Mouse (Mus musculus) MEL (cell line): Measurements from ENCODE around the gene Eps15.

ENCODE experiments used
- CHD2 ChIP-seq: IDR thresholded peaks from 2 replicates; pipeline ENCODE4 v1.6.1; 2011; ENCODE audit warnings: low read length, improper control_type of control experiment
- CTCF ChIP-seq, 3 experiments: IDR thresholded peaks in 2 of 3; conservative IDR thresholded peaks in 1 of 3; 2 replicates each; pipeline ENCODE4 v1.5.1; 2011 to 2012; ENCODE audit warnings: low read length in 3 of 3, low read depth in 2 of 3, mild to moderate bottlenecking in 2 of 3, improper control_type of control experiment in 1 of 3, inconsistent platforms in 1 of 3, mixed read lengths in 1 of 3, moderate library complexity in 1 of 3; ENCODE audit not compliant: control insufficient read depth in 1 of 3, insufficient read depth in 1 of 3, poor library complexity in 1 of 3, severe bottlenecking in 1 of 3
- EP300 ChIP-seq, 2 experiments: IDR thresholded peaks; 2 replicates each; pipeline ENCODE4 v1.6.1; 2011; ENCODE audit warnings: improper control_type of control experiment in 2 of 2, low read length in 2 of 2, low read depth in 1 of 2, mild to moderate bottlenecking in 1 of 2
- GABPA ChIP-seq: IDR thresholded peaks from 2 replicates; pipeline ENCODE4 v1.6.1; 2012; ENCODE audit warnings: low read depth, mild to moderate bottlenecking, inconsistent platforms, low read length, improper control_type of control experiment, moderate library complexity
- GATA1 ChIP-seq: IDR thresholded peaks from 2 replicates; pipeline ENCODE4 v1.6.1; 2011; ENCODE audit warnings: low read depth, low read length, improper control_type of control experiment
- MAX ChIP-seq: IDR thresholded peaks from 2 replicates; pipeline ENCODE4 v1.6.1; 2011; ENCODE audit warnings: low read length, improper control_type of control experiment
- MYC ChIP-seq: IDR thresholded peaks from 2 replicates; pipeline ENCODE4 v1.6.1; 2011; ENCODE audit warnings: low read depth, mild to moderate bottlenecking, low read length, improper control_type of control experiment, moderate library complexity
- NRF1 ChIP-seq: IDR thresholded peaks from 2 replicates; pipeline ENCODE4 v1.6.1; 2014; ENCODE audit warnings: low read depth, mild to moderate bottlenecking, inconsistent platforms, low read length, improper control_type of control experiment, moderate library complexity; ENCODE audit not compliant: poor library complexity, insufficient read depth, severe bottlenecking
- POLR2A ChIP-seq, 2 experiments: IDR thresholded peaks; 2 replicates each; pipeline ENCODE4 v1.6.1; 2011 to 2012; ENCODE audit warnings: low read length in 2 of 2, mild to moderate bottlenecking in 2 of 2, control low read depth in 1 of 2, improper control_type of control experiment in 1 of 2, low read depth in 1 of 2, moderate library complexity in 1 of 2; ENCODE audit not compliant: control insufficient read depth in 1 of 2, insufficient read depth in 1 of 2, poor library complexity in 1 of 2
- SMC3 ChIP-seq: IDR thresholded peaks from 2 replicates; pipeline ENCODE4 v1.6.1; 2011; ENCODE audit warnings: low read depth, low read length, improper control_type of control experiment
- TAL1 ChIP-seq: IDR thresholded peaks from 2 replicates; pipeline ENCODE4 v1.6.1; 2012; ENCODE audit warnings: mild to moderate bottlenecking, inconsistent platforms, low read length, moderate library complexity, mixed read lengths
- ZNF384 ChIP-seq: IDR thresholded peaks from 2 replicates; pipeline ENCODE4 v1.6.1; 2012; ENCODE audit warnings: low read depth, mild to moderate bottlenecking, inconsistent platforms, low read length, improper control_type of control experiment

DNA sequence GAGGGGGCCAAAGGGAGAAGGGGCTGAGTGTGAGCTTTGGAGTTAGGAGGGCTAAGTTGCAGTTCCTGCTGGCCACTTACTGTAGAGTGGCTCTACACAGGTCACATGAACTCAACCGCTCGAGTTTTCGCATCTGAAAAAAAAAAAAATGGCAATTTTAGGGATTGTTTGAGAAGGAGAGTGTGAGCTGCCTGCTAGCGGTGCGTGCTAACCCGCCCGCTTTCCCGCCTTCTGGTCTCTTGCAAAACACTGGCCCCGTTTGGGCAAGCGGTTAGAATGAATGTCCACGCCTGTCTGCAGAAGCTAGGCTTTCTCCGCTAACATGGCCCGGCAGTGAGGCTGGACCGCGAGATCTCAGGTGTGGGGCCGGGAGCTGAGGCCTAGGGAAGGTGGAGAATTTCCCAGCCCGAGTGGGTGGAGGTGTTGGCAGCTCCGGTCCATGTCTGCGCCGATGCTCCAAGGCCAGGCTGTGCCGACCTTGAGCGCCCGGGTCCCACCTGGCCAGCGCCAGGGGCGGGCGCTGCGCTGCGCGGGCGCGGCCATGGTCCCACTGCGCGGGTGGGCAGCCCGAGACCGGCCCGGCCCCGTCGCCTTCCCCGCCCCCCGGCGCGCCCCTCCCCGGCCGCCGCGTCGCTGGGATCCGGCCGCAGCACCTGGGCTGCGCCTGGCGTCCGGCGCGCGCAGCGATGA is 126.6 kb downstream of the Eps15 start, which contains the start of gene Ttc39a:
- no peak for TF ChIP-seq CTCF (IDR thresholded peaks at IDR 0.05 in 2 of 3, conservative IDR thresholded peaks at IDR 0.05 in 1 of 3; ENCODE audit: control insufficient read depth in 1 of 3, insufficient read depth in 1 of 3, low read depth in 2 of 3, low read length in 3 of 3, poor library complexity in 1 of 3, severe bottlenecking in 1 of 3)
- TF ChIP-seq CHD2: no peak
- no peak for TF ChIP-seq MYC
- no peak for TF ChIP-seq SMC3
- no peak for TF ChIP-seq ZNF384
- TF ChIP-seq GATA1: no peak
- TF ChIP-seq TAL1: no peak
- TF ChIP-seq MAX: no peak
- TF ChIP-seq GABPA: no peak
- no peak for TF ChIP-seq EP300 (IDR thresholded peaks at IDR 0.05; ENCODE audit: low read depth in 1 of 2, low read length in 2 of 2)
- TF ChIP-seq NRF1: no peak
- no peak for TF ChIP-seq POLR2A (IDR thresholded peaks at IDR 0.05; ENCODE audit: control insufficient read depth in 1 of 2, insufficient read depth in 1 of 2, low read depth in 1 of 2, low read length in 2 of 2, poor library complexity in 1 of 2)
